Mouse (Mus musculus): Measurements from ENCODE around the gene Slc2a6. TPM values are rescaled to one million over a fixed set of nuclear protein-coding genes. Genes with fewer than 3 reads are reported as not detected.

Gene Slc2a6
- polyA plus RNA-seq, 1 experiment from 2014 or later: 2.9 TPM

GRCm38 (mm10) chr2:27058251-27058650 is 30.5 kb upstream of the Slc2a6 start:
- Histone ChIP-seq H3K4me2 (replicated peaks) (no peak overlapping the region), H3K27ac (replicated peaks) (no peak overlapping the region), H3K4me3 (no peak overlapping the region), H3K36me3 (no peaks in the 10 kb centered on the region), H3K27me3 (no peaks in the 10 kb centered on the region), H3K4me1 (no peaks in the 10 kb centered on the region), H3K9me3 (no peaks in the 10 kb centered on the region), H3K9ac (replicated peaks) (no peak overlapping the region)
- no peak for ATAC-seq (ENCODE audit: low FRiP score, low read depth)
- 66% methylated on average over 4 of the region's 4 CpGs for WGBS

- Histone ChIP-seq H3K27ac (replicated peaks) (no peak overlapping the region), H3K4me1 (no peaks in the 10 kb centered on the region), H3K4me3 (no peak overlapping the region), H3K9ac (replicated peaks) (no peak overlapping the region), H3K27me3 (peaks cover 10% of the 10 kb centered on the region), H3K9me3 (no peaks in the 10 kb centered on the region), H3K36me3 (no peaks in the 10 kb centered on the region), H3K4me2 (replicated peaks) (no peak overlapping the region)
- WGBS: 28% methylated on average over 6 of the region's 6 CpGs
- no peak for ATAC-seq (ENCODE audit: low FRiP score, low read depth)
Observed at GRCm38 (mm10) chr2:27049408-27049807, 21.6 kb upstream of the Slc2a6 start.

GRCm38 (mm10) chr2:27045979-27046770 is 18.4 kb upstream of the Slc2a6 start:
- Histone ChIP-seq H3K27ac (replicated peaks) (no peak overlapping the region), H3K9ac (replicated peaks) (no peak overlapping the region), H3K4me1 (no peaks in the 10 kb centered on the region), H3K9me3 (no peaks in the 10 kb centered on the region), H3K4me2 (replicated peaks) (no peak overlapping the region), H3K27me3 (peaks cover 14% of the 10 kb centered on the region), H3K4me3 (no peak overlapping the region), H3K36me3 (no peaks in the 10 kb centered on the region)
- WGBS: 68% methylated on average over 8 of the region's 8 CpGs
- ATAC-seq (ENCODE audit: low FRiP score, low read depth): no peak

GRCm38 (mm10) chr2:27044641-27045040 is 16.8 kb upstream of the Slc2a6 start:
- no peak for ATAC-seq (ENCODE audit: low FRiP score, low read depth)
- Histone ChIP-seq H3K9me3 (no peaks in the 10 kb centered on the region), H3K27me3 (peaks cover 17% of the 10 kb centered on the region), H3K4me1 (no peaks in the 10 kb centered on the region), H3K4me2 (replicated peaks) (no peak overlapping the region), H3K36me3 (no peaks in the 10 kb centered on the region), H3K27ac (replicated peaks) (no peak overlapping the region), H3K9ac (replicated peaks) (no peak overlapping the region), H3K4me3 (no peak overlapping the region)
- WGBS: 83% methylated on average over 3 of the region's 3 CpGs

GRCm38 (mm10) chr2:27044166-27044565 is 16.4 kb upstream of the Slc2a6 start:
- ATAC-seq (ENCODE audit: low FRiP score, low read depth): no peak
- no peak overlapping the region for H3K27ac ChIP-seq (replicated peaks)
- no peak overlapping the region for H3K9ac ChIP-seq (replicated peaks)
- no peaks in the 10 kb centered on the region for H3K4me1 ChIP-seq
- 67% methylated on average over 4 of the region's 4 CpGs for WGBS
- H3K36me3 ChIP-seq: no peaks in the 10 kb centered on the region
- no peaks in the 10 kb centered on the region for H3K9me3 ChIP-seq
- H3K4me3 ChIP-seq: no peak overlapping the region
- H3K27me3 ChIP-seq: peaks cover 21% of the 10 kb centered on the region
- H3K4me2 ChIP-seq (replicated peaks): no peak overlapping the region

GRCm38 (mm10) chr2:27043461-27043860 is 15.7 kb upstream of the Slc2a6 start:
- H3K9ac ChIP-seq (replicated peaks): no peak overlapping the region
- H3K9me3 ChIP-seq: no peaks in the 10 kb centered on the region
- H3K4me1 ChIP-seq: no peaks in the 10 kb centered on the region
- peak; percentile 79 for ATAC-seq (ENCODE audit: low FRiP score, low read depth)
- WGBS: 26% methylated on average over 3 of the region's 3 CpGs
- no peak overlapping the region for H3K4me3 ChIP-seq
- H3K4me2 ChIP-seq (replicated peaks): no peak overlapping the region
- H3K36me3 ChIP-seq: no peaks in the 10 kb centered on the region
- H3K27ac ChIP-seq (replicated peaks): no peak overlapping the region
- H3K27me3 ChIP-seq: peaks cover 21% of the 10 kb centered on the region

- no peak for ATAC-seq (ENCODE audit: low FRiP score, low read depth)
- Histone ChIP-seq H3K4me3 (no peak overlapping the region), H3K9me3 (no peaks in the 10 kb centered on the region), H3K36me3 (no peaks in the 10 kb centered on the region), H3K27me3 (peaks cover 21% of the 10 kb centered on the region), H3K27ac (replicated peaks) (no peak overlapping the region), H3K4me2 (replicated peaks) (no peak overlapping the region), H3K9ac (replicated peaks) (no peak overlapping the region), H3K4me1 (no peaks in the 10 kb centered on the region)
- 71% methylated on average over 8 of the region's 8 CpGs for WGBS
Observed at GRCm38 (mm10) chr2:27042131-27042844, 14.5 kb upstream of the Slc2a6 start.

- H3K9ac ChIP-seq (replicated peaks): no peak overlapping the region
- no peak for ATAC-seq (ENCODE audit: low FRiP score, low read depth)
Observed at GRCm38 (mm10) chr2:27039286-27039685, 11.5 kb upstream of the Slc2a6 start.

GRCm38 (mm10) chr2:27038596-27038995 is 10.8 kb upstream of the Slc2a6 start:
- Histone ChIP-seq H3K36me3 (no peaks in the 10 kb centered on the region), H3K9me3 (no peaks in the 10 kb centered on the region), H3K4me1 (no peaks in the 10 kb centered on the region), H3K27ac (replicated peaks) (no peak overlapping the region), H3K27me3 (peaks cover 7% of the 10 kb centered on the region), H3K4me2 (replicated peaks) (no peak overlapping the region), H3K9ac (replicated peaks) (no peak overlapping the region), H3K4me3 (no peak overlapping the region)
- peak; percentile 41; the same call in 1 of the 2 replicates for ATAC-seq (ENCODE audit: low FRiP score, low read depth)
- WGBS: 3% methylated on average over 3 of the region's 3 CpGs

More at GRCm38 (mm10) chr2:27039286-27039685, 11.5 kb upstream of the Slc2a6 start:
- Histone ChIP-seq H3K9me3 (no peaks in the 10 kb centered on the region), H3K4me1 (no peaks in the 10 kb centered on the region), H3K27me3 (peaks cover 10% of the 10 kb centered on the region), H3K4me3 (no peak overlapping the region), H3K4me2 (replicated peaks) (no peak overlapping the region), H3K27ac (replicated peaks) (no peak overlapping the region), H3K36me3 (no peaks in the 10 kb centered on the region)
- WGBS: 21% methylated on average over 1 of the region's 1 CpGs

GRCm38 (mm10) chr2:27037008-27037407 is 9.2 kb upstream of the Slc2a6 start:
- Histone ChIP-seq H3K4me2 (replicated peaks) (no peak overlapping the region), H3K9ac (replicated peaks) (no peak overlapping the region), H3K27ac (replicated peaks) (no peak overlapping the region), H3K9me3 (no peaks in the 10 kb centered on the region), H3K36me3 (no peaks in the 10 kb centered on the region), H3K4me1 (no peaks in the 10 kb centered on the region), H3K27me3 (peaks cover 7% of the 10 kb centered on the region), H3K4me3 (no peak overlapping the region)
- WGBS: 56% methylated on average over 4 of the region's 4 CpGs
- no peak for ATAC-seq (ENCODE audit: low FRiP score, low read depth)

- WGBS: 66% methylated on average over 3 of the region's 3 CpGs
- Histone ChIP-seq H3K4me2 (replicated peaks) (no peak overlapping the region), H3K9ac (replicated peaks) (no peak overlapping the region), H3K4me1 (no peaks in the 10 kb centered on the region), H3K27ac (replicated peaks) (no peak overlapping the region), H3K4me3 (no peak overlapping the region), H3K9me3 (no peaks in the 10 kb centered on the region), H3K27me3 (peaks cover 7% of the 10 kb centered on the region), H3K36me3 (no peaks in the 10 kb centered on the region)
- ATAC-seq (ENCODE audit: low FRiP score, low read depth): no peak
Observed at GRCm38 (mm10) chr2:27036003-27036402, 8.2 kb upstream of the Slc2a6 start.

- H3K36me3 ChIP-seq: no peaks in the 10 kb centered on the region
- H3K27ac ChIP-seq (replicated peaks): no peak overlapping the region
- no peak overlapping the region for H3K9ac ChIP-seq (replicated peaks)
- 0 out of 2 replicates have a peak, but pooled peaks cover 6% of the 10 kb centered on the region for H3K4me1 ChIP-seq
- H3K4me3 ChIP-seq: no peak overlapping the region
- H3K9me3 ChIP-seq: no peaks in the 10 kb centered on the region
- ATAC-seq (ENCODE audit: low FRiP score, low read depth): no peak
- no peak overlapping the region for H3K4me2 ChIP-seq (replicated peaks)
- peaks cover 21% of the 10 kb centered on the region for H3K27me3 ChIP-seq
- 86% methylated on average over 2 of the region's 2 CpGs for WGBS
Observed at GRCm38 (mm10) chr2:27032361-27032760, 4.6 kb upstream of the Slc2a6 start.

All from midbrain, embryonic 12.5 days (tissue).